Mouse (Mus musculus): ENCODE measurements around the gene Kcnh7.

GRCm38 (mm10) chr2:62746256-62746655 is 437.8 kb downstream of the Kcnh7 start:
- TF ChIP-seq CTCF (IDR thresholded peaks at IDR 0.05; ENCODE audit: low read depth) = no peak
- no peak for TF ChIP-seq EP300 (optimal IDR thresholded peaks at IDR 0.05)

All from stomach, postnatal 0 days (tissue).